Mouse (Mus musculus) forebrain, embryonic 16.5 days (tissue): ENCODE measurements around the gene Tgoln1. TPM values are rescaled to one million over a fixed set of nuclear protein-coding genes. Genes with fewer than 3 reads are reported as not detected.

Experiments used
- ATAC-seq: fragments of 200-750 bp; cut with Nextera tagmentation; 2 replicates; pipeline ENCODE4 v1.8.0; 2017; ENCODE audit warnings: mild to moderate bottlenecking, moderate library complexity
- H3K27ac ChIP-seq: fragments of 300-500 bp; sonication (generic); 2 replicates; pipeline ENCODE4 v1.5.1; 2014; ENCODE audit warnings: low read length, control low read depth
- H3K27me3 ChIP-seq: fragments of 300-500 bp; sonication (generic); replicated peaks from 2 replicates; pipeline ENCODE4 v1.6.1; 2014; ENCODE audit warnings: low read length; ENCODE audit not compliant: control insufficient read depth, insufficient read depth
- H3K36me3 ChIP-seq: fragments of 300-500 bp; sonication (generic); 2 replicates; pipeline ENCODE4 v1.6.1; 2014; ENCODE audit not compliant: control insufficient read depth, insufficient read depth
- H3K4me1 ChIP-seq: fragments of 300-500 bp; sonication (generic); replicated peaks from 2 replicates; pipeline ENCODE4 v1.6.1; 2014; ENCODE audit warnings: low read length; ENCODE audit not compliant: control insufficient read depth, insufficient read depth
- H3K4me2 ChIP-seq: fragments of 300-500 bp; sonication (generic); 2 replicates; pipeline ENCODE4 v1.6.1; 2014; ENCODE audit warnings: mild to moderate bottlenecking, low read length, control low read depth
- H3K4me3 ChIP-seq: fragments of 300-500 bp; sonication (generic); replicated peaks from 2 replicates; pipeline ENCODE4 v1.5.1; 2014; ENCODE audit warnings: mild to moderate bottlenecking, low read length, control low read depth
- H3K9ac ChIP-seq: fragments of 300-500 bp; sonication (generic); replicated peaks from 2 replicates; pipeline ENCODE4 v1.6.1; 2014; ENCODE audit warnings: low read depth, low read length, control low read depth
- H3K9me3 ChIP-seq: fragments of 300-500 bp; sonication (generic); 2 replicates; pipeline ENCODE4 v1.6.1; 2016; ENCODE audit warnings: low read length; ENCODE audit not compliant: control insufficient read depth
- WGBS: fragments of 180-500 bp; shearing (Covaris S2); extraction: QIAGEN DNeasy Blood & Tissue Kit; methylation state at CpG from one replicate; pipeline ENCODE4 v1.1.7; 2014; 5-methylcytosine and 5-hydroxymethylcytosine counted together
- polyA plus RNA-seq: library from polyadenylated mRNA; unstranded; fragments of >200 nt; fragmentation: Nextera tagmentation; extraction: Ambion mirVana; gene quantifications from 2 replicates; pipeline ENCODE4 v1.2.1, GENCODE M21; 2015

Tgoln1 gene
- polyA plus RNA-seq, 1 experiment from 2014 or later, result 34.6 TPM

DNA sequence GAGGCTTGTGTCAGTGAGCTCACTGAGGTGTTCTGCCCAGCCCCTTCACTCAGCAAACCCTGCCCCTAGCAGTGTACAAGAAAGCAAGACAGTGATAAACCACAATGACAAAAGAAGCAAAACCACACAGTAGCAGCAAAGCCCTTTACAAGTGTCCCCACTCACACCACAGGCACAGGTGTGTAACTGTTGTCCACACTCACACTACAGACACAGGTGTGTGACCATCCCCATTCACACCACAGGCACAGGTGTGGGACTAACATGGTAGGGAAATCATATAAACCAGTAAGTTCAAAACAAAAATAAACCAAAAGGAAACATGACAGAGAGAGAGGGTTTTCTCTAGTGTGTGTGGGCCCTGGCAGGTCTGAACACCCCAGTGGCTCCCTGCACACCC is 28.5 kb downstream of the Tgoln1 start:
- Histone ChIP-seq H3K4me2 (no peak overlapping the region), H3K27ac (no peak overlapping the region), H3K4me1 (no peaks in the 10 kb centered on the region), H3K4me3 (no peak overlapping the region), H3K27me3 (no peaks in the 10 kb centered on the region), H3K36me3 (no peaks in the 10 kb centered on the region), H3K9me3 (no peaks in the 10 kb centered on the region), H3K9ac (no peak overlapping the region)
- ATAC-seq, result no peak

- no peaks in the 10 kb centered on the region for H3K36me3 ChIP-seq
- H3K4me3 ChIP-seq, result no peak overlapping the region
- H3K9me3 ChIP-seq, result no peaks in the 10 kb centered on the region
- 85% methylated on average over 3 of the region's 3 CpGs for WGBS
- H3K4me1 ChIP-seq, result no peaks in the 10 kb centered on the region
- no peak overlapping the region for H3K9ac ChIP-seq
- no peak overlapping the region for H3K4me2 ChIP-seq
- H3K27ac ChIP-seq, result no peak overlapping the region
- no peak for ATAC-seq
- H3K27me3 ChIP-seq, result no peaks in the 10 kb centered on the region
These were observed 30.1 kb downstream of the Tgoln1 start for GRCm38 (mm10) chr6:72586701-72587100.

GRCm38 (mm10) chr6:72584154-72584553 is 32.6 kb downstream of the Tgoln1 start:
- ATAC-seq, result no peak
- no peak overlapping the region for H3K9ac ChIP-seq

GRCm38 (mm10) chr6:72583211-72583839 is 33.5 kb downstream of the Tgoln1 start:
- Histone ChIP-seq H3K27ac (no peak overlapping the region), H3K4me3 (no peak overlapping the region), H3K4me2 (no peak overlapping the region), H3K4me1 (no peaks in the 10 kb centered on the region), H3K9me3 (no peaks in the 10 kb centered on the region), H3K9ac (no peak overlapping the region), H3K27me3 (no peaks in the 10 kb centered on the region), H3K36me3 (no peaks in the 10 kb centered on the region)
- ATAC-seq, result no peak
- WGBS, result 91% methylated on average over 4 of the region's 4 CpGs

More at GRCm38 (mm10) chr6:72584154-72584553, 32.6 kb downstream of the Tgoln1 start:
- Histone ChIP-seq H3K36me3 (no peaks in the 10 kb centered on the region), H3K27me3 (no peaks in the 10 kb centered on the region), H3K4me2 (no peak overlapping the region), H3K4me3 (no peak overlapping the region), H3K4me1 (no peaks in the 10 kb centered on the region), H3K27ac (no peak overlapping the region), H3K9me3 (no peaks in the 10 kb centered on the region)
- 93% methylated on average over 11 of the region's 11 CpGs for WGBS

DNA sequence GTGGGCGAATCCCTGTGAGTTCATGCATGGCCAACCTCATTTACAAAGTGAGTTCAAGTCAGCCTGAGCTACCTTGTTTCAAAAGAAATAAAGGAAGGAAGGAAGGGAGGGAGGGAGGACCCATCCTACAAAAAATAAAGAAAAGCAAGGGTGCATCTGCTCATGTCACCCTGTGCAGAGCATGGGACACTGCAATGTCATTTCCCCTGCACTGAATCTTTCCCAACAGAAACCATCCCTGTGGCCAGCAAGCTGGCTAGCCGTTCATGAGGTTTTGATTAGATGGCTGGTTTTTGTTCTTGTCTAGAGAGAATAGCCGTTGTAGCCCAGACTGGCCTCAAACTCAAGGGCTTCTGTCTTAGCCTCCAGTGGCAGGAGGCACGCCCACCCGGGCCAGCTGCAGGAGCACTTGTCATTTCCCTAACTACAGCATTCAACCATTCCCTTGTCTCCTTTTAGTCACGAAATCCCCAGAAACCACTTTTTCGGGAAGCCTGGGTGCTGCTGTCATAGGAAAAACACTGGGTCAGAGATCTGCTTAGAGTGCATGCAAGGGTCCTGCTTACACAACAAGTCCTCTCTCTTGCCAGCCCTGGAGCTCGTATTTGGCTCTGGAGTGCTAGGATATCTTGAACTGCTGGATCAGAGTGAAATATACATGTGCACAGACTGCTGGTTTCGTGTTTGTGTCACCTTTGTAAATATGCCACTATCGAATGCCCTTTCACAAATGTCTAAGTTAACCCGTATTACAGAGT is 35.0 kb downstream of the Tgoln1 start:
- no peaks in the 10 kb centered on the region for H3K9me3 ChIP-seq
- 71% methylated on average over 11 of the region's 11 CpGs for WGBS
- no peaks in the 10 kb centered on the region for H3K36me3 ChIP-seq
- H3K4me1 ChIP-seq, result no peaks in the 10 kb centered on the region
- H3K4me3 ChIP-seq, result no peak overlapping the region
- ATAC-seq, result no peak
- no peak overlapping the region for H3K9ac ChIP-seq
- no peak overlapping the region for H3K4me2 ChIP-seq
- no peaks in the 10 kb centered on the region for H3K27me3 ChIP-seq
- H3K27ac ChIP-seq, result no peak overlapping the region

DNA sequence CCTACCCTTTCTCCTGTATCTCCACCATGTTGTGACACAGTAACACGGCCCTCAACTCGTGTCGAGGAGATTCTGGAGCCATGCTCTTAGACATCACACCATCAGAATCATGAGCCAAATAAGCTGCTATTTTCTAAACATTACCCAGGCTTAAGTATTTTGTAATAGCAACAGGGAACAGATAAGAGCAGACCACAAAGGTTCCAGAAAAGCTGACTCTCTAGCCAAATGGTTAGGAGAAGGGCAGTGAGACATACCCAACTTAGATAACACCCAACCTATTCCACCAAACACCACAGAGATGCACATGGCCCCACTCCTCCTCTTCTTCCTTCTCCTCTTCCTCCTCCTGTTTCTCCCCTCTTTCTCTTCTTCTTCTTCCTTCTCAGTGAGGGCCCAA is 40.8 kb downstream of the Tgoln1 start:
- 86% methylated on average over 3 of the region's 3 CpGs for WGBS
- Histone ChIP-seq H3K36me3 (no peaks in the 10 kb centered on the region), H3K27me3 (no peaks in the 10 kb centered on the region), H3K4me2 (no peak overlapping the region), H3K27ac (no peak overlapping the region), H3K9ac (no peak overlapping the region), H3K9me3 (no peaks in the 10 kb centered on the region), H3K4me1 (no peaks in the 10 kb centered on the region), H3K4me3 (no peak overlapping the region)
- no peak for ATAC-seq

GRCm38 (mm10) chr6:72571826-72572225 is 45.0 kb downstream of the Tgoln1 start:
- H3K36me3 ChIP-seq, result no peaks in the 10 kb centered on the region
- no peak overlapping the region for H3K4me2 ChIP-seq
- H3K9ac ChIP-seq, result no peak overlapping the region
- H3K9me3 ChIP-seq, result no peaks in the 10 kb centered on the region
- no peaks in the 10 kb centered on the region for H3K27me3 ChIP-seq
- H3K4me1 ChIP-seq, result no peaks in the 10 kb centered on the region
- 58% methylated on average over 3 of the region's 3 CpGs for WGBS
- no peak overlapping the region for H3K27ac ChIP-seq
- no peak overlapping the region for H3K4me3 ChIP-seq
- ATAC-seq, result no peak

DNA sequence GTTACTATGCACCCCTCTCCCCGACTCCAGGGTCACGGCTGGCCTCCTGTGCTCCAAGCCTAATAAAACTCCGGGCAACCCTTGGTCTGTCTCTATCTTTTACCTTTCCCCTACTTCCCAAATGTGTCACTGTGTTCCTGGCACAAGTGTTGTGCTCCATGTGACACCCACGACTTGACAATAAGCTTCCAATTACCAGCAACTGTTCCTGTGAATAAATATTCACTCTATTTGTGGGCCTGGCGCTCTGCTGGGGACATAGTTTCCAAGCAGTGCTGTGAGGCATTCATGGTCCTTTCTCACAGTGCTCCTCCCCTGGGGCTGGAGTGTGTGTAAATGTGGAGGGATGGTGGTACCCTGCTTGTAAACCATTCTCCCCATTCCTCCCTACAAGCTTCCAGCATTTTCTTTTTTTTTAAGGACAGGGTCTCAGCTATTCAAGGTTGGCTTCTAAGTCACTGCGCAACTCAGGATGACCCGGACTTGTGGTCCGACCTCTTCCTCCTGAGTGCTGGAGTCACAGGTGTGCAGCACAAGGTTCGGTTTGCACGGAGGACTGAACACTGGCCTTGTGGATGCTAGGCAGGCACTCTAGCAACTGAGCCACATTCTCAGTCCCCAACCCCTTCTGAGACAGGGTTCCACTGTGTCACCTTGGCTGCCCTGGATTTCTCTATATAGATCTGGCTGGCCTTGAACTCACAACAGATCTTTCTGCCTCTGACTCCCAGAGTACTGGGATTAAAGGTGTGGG is 46.0 kb downstream of the Tgoln1 start:
- H3K9ac ChIP-seq, result no peak overlapping the region
- peaks cover under 1% of the 10 kb centered on the region; the same call in 1 of the 2 replicates for H3K4me1 ChIP-seq
- no peak overlapping the region for H3K27ac ChIP-seq
- H3K4me2 ChIP-seq, result no peak overlapping the region
- H3K4me3 ChIP-seq, result no peak overlapping the region
- H3K36me3 ChIP-seq, result no peaks in the 10 kb centered on the region
- H3K27me3 ChIP-seq, result no peaks in the 10 kb centered on the region
- WGBS, result 88% methylated on average over 10 of the region's 10 CpGs
- no peak for ATAC-seq
- no peaks in the 10 kb centered on the region for H3K9me3 ChIP-seq

DNA sequence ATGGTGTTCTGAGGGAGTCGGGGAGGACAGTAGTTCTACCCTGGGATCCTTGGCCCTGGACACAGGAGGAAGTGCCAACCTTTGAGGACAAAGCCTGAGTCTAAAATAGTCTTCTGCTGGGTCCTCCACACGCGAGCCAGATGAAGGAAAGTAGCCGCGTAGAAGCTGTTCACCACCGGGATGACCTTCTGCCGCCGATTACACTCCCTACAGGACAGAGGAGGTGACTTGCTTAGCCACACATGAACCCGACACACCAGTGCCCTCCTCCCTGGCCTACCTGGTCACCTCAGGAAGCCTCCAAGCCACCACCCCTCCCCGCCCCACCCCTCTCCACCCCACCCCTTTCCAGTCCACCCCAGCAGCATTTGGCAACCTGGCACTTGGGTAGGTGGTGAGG is 48.1 kb downstream of the Tgoln1 start:
- ATAC-seq, result no peak

More for the DNA sequence above, 48.1 kb downstream of the Tgoln1 start:
- Histone ChIP-seq H3K9ac (no peak overlapping the region), H3K4me3 (no peak overlapping the region), H3K9me3 (no peaks in the 10 kb centered on the region), H3K27me3 (no peaks in the 10 kb centered on the region), H3K4me2 (no peak overlapping the region), H3K27ac (no peak overlapping the region), H3K4me1 (peaks cover 2% of the 10 kb centered on the region; the same call in 1 of the 2 replicates), H3K36me3 (no peaks in the 10 kb centered on the region)
- 92% methylated on average over 9 of the region's 10 CpGs for WGBS
